ENCODE assay signal across 9 mouse cellular contexts in genomic region chr17:74267415-74268180, GRCm38 (mm10). TPM values are rescaled to one million over a fixed set of nuclear protein-coding genes. Genes with fewer than 3 reads are reported as not detected.
DNase-seq lines count a peak whose midpoint lies in the region; ATAC-seq and TF ChIP-seq lines count a peak whose summit lies in the region.
"Had no signal": no experiment of that assay in that cellular context is flagged by ENCODE, and none has a peak within 500 bp of the region (broad histone marks: within the 10 kb centered on the region; RNA-seq: fewer than 3 reads in every experiment).

No protein-coding gene starts in this region.

- peak; percentile 92 for ATAC-seq in liver, embryonic 11.5 days (replicated peaks; ENCODE audit: low FRiP score)
- ATAC-seq: hindbrain, embryonic 16.5 days had no signal

- WGBS in liver, embryonic 11.5 days = 69% methylated on average over 11 of the region's 11 CpGs

- H3K9ac ChIP-seq in liver, embryonic 11.5 days (ENCODE audit: low read depth, low read length) = no peak overlapping the region

- intact Hi-C loops in gastrocnemius, adult 2 months (cut with DNase I) = no loop called here
- intact Hi-C loops in gastrocnemius, postnatal 14 days (cut with DNase I; ENCODE audit: low total_unique reads) = no loop called here

- H3K36me3 ChIP-seq in liver, embryonic 11.5 days (ENCODE audit: control insufficient read depth, insufficient read depth, low read length) = peaks cover 5% of the 10 kb centered on the region; the same call in 1 of the 2 replicates

- peaks cover 5% of the 10 kb centered on the region for H3K9me3 ChIP-seq in liver, embryonic 11.5 days (ENCODE audit: control insufficient read depth, low read length)

- no peak overlapping the region for H3K4me3 ChIP-seq in gastrocnemius, adult 2 months
- no peak overlapping the region for H3K4me3 ChIP-seq in liver, embryonic 11.5 days (ENCODE audit: low read depth, low read length)

- peak overlapping the region; percentile 45 for H3K4me2 ChIP-seq in liver, embryonic 11.5 days

- H3K4me1 ChIP-seq in liver, embryonic 11.5 days (replicated peaks; ENCODE audit: control insufficient read depth, insufficient read depth, low read length) = peaks cover 44% of the 10 kb centered on the region

- peak; percentile 37; the same call in 1 of the 2 replicates for TF ChIP-seq CTCF in gastrocnemius, adult 2 months (IDR thresholded peaks at IDR 0.05)

- no peaks in the 10 kb centered on the region for H3K27me3 ChIP-seq in liver, embryonic 11.5 days (replicated peaks; ENCODE audit: control insufficient read depth, insufficient read depth, low read length)

- no peak overlapping the region for H3K27ac ChIP-seq in gastrocnemius, adult 2 months
- peak overlapping the region; percentile 93 for H3K27ac ChIP-seq in liver, embryonic 11.5 days (ENCODE audit: low read depth, low read length)

- DNase-seq in gastrocnemius, adult 2 months = no peak
- DNase-seq in gastrocnemius, postnatal 14 days = no peak
- DNase-seq in thymus, postnatal 4 days = peak; percentile 25
- DNase-seq in thymus, postnatal 36 days = no peak
- DNase-seq in liver, embryonic 11.5 days (ENCODE audit: low spot score) = no peak
- no peak for DNase-seq in embryo, embryonic 10.5 days (ENCODE audit: low spot score)
- no peak for DNase-seq in kidney, adult 8-10 months
- DNase-seq in cerebellum, adult 18-20 months = no peak

RNA-seq across cellular contexts. Expression of gene Memo1, which starts 27.7 kb away (rescaled TPM):
- 10 to 100 TPM; 43.7 to 55.6 TPM for total RNA-seq in gastrocnemius, adult 2 months (2021)
- total RNA-seq in gastrocnemius, postnatal 14 days (2021) = 10 to 100 TPM; 52.2 to 60.6 TPM
- polyA plus RNA-seq in liver, embryonic 11.5 days (2014; fragmentation: Nextera tagmentation; extraction: Ambion mirVana) = 127 and 139 TPM in 2 replicates

RNA-seq across cellular contexts. Expression of gene Dpy30, which starts 56.1 kb away (rescaled TPM):
- 10 to 100 TPM; 45.2 to 57.6 TPM for total RNA-seq in gastrocnemius, adult 2 months (2021)
- 10 to 100 TPM; 61.1 to 68.6 TPM for total RNA-seq in gastrocnemius, postnatal 14 days (2021)
- 264 and 272 TPM in 2 replicates for polyA plus RNA-seq in liver, embryonic 11.5 days (2014; fragmentation: Nextera tagmentation; extraction: Ambion mirVana)
